Mouse (Mus musculus) kidney, adult 9 months (tissue): ENCODE measurements at regions not wholly inside any gene's neighbourhood (a gene's known extent, or its start where the extent isn't known, plus 50 kb on each side); places are given as distances from the start of the nearest gene placed in this dataset.

ENCODE experiments used
- DNase-seq: peaks from one replicate; pipeline ENCODE4 v3.0.0; 2022

DNA sequence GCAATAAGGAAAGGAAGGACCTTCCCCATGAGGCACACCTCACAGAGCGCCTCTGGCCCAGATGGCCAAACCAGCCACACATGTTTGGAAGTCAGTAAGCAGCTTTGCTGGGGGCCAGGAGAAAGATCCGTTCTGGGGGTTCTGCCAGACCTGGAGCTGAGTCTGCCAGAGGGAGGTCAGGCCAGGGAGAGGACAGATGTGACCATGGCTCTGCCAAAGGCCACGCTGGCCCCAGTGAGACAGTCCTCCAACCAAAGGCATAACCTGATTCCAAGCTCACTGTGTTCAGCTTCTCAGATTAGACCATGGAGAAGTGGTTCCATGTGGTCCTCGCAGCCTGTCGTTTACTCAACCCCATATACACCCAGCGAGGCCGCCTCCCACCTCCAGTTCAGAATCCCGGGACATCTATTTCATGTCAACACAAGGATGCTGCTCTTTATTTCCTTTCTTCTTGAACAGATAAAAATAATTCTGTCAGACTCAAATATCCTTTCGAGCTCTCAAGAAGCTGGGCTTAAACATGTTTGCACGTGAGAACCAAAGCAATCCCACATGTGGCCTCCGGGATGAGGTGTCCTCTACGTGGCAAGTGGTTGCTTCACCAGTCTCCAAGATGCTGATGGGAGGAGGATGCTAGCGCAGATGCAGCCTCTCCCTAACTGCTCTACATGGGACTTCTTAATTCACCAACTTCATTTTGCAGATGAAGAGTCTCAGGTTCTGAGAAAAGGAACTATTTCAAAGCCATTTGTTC, 130.1 kb upstream of the Usp24 start:
- no peak for DNase-seq

DNA sequence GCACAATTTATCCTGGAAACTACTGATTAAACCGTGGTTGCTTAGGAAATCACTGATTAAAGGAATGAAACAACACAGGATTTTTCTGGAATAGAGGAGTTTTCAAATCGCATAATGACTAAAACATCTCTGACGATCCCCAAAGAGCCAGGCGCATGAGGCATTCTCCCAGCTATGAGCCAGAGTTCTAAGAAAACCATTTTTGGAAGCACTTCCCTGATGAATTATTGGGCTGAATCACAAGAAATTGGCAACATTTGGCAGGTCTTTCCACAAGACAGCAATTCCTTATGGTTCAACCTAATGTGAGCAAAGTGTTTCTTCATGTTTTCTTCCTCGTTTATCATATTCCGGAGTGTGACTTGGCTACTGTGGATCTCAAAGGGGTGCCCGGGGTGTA, 129.3 kb upstream of the Usp24 start:
- no peak for DNase-seq

DNA sequence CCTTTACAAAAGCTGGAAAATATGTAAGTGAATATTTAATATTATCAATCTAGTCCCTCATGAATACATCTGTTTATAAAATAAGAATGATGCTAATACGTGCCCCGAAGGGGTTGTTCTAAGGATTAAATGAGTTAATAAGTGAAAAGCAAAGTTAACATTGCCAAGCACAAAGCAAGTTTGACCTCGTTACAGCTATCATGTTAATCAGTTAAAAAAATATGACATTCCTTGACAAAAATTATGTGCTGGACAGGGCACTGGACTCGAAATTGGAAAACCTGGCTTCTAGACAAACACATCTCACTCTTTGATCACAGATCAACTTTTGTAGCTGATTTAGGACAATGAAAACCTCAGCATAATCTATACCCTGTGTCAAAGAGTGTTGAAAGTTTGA, 125.8 kb upstream of the Usp24 start:
- peak; percentile 54 for DNase-seq

DNA sequence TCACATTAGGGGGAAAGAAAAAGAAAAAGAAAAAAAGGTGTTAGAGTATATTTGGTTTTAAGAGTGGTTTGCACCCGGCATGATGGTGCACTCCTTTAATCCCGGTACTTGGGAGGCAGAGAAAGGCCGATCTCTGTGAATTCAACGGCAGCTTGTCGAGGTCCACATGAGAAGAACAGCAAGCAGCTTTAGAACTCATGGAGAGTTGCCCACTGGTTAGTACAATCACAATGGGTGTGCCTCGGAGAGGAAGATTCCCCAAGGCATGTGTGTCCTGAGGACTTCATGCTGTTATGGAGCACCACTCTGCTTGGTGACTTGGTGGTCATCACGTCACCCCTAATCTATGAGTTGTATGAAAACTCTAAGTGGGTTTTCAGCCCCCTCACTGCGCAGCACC, 124.7 kb upstream of the Usp24 start:
- DNase-seq: no peak

DNA sequence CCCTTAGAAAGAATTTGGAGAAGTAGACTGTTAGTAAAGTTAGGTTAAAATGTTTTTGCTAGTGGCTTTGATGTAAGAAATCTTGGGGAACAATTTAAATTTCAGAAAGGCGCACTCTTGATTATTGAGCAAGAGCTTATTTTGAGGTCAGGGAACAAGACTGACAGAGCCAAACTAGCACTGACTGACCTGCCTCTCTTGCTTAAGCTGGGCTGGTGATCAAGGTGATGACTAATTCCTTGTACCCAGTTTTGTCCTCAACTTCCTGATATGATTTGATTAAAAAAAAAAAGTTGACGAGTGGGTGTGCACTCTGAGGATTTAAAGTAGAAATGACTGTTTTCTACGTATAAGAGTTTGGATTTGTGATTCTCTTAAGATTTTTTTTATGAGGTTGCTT, 124.2 kb upstream of the Usp24 start:
- DNase-seq: no peak

DNA sequence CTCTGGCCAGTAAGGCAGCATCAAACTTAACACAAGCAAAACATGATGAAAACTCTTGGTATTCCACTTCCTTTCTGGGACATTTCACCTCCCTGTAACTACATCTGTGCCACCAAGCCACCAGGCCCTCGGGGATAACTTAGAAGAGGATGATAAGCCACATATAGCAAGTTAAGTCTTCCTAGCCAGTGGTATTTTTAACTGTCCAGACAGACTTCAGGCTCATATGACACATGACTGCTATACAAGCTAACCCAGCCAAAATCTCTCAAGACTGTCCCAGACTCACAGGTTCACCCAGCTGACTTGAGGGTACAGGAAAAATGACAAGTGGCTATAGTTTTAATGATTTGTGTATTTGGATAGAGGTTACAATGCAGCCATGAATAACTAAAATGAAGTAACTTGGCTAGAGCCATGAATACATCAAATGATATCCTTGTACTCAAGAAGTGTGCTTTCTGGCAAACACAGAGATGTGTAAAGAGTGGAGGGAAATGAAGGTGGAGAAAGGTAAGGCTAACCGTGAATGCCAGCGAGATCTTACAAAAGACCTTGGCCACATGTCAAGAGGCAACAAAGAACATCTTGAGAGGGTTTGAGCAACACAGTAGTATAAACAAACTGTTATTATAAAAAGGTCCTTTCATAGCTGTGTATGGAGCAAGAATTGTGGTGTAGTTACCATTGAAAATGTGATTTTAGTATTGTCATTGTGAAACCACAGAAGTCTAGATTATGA, 122.6 kb upstream of the Usp24 start:
- no peak for DNase-seq

DNA sequence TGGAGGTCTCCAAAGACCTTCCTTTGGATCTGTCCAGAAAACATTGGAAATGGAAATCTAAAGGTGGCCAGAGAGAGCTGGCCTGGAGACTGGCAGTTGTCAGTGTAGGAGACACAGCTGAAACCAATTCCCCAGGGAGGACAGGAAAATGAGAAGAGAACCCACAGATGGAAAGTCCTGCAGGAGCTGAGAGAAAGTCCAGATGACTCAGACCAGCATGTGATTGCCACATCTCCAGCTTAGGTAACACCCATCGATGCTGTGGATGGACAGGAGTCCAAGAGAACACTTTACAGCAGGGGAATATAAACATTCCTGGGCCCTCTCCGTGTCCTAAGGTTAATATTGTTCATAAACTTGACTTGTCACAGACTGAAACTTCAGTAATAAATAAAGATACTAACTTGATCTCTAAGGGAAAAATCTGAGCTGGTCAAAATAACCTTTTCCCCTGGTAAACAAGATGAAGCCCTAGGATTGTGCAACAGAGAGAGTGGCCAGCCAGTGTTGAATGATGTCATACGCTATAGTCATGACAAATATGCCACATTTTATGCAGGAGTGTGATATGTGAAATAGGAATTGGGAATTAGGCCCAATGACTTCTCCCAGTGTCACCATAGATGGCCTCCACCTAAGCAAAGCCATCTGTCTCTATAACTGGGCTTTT, 120.4 kb upstream of the Usp24 start:
- DNase-seq: no peak

DNA sequence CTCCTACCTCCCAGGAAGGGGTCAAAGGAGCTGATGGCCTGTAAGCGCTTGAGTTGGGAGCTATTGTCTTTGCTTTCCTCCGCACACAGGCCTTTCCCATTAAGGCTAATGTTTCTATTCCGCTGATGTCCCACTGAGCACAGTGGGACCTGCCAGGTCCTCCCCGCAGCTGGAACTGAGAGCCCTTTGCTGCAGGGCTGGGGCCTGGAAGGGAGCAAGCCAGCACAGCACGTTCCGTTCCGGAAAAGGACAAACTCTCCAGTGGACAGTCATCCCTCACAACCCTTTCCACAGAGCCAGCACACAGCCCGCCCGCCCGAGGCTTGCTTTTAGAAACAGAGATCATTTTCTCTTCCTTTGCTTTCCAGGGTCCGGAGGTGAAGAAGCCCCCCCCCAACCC, 116.2 kb upstream of the Usp24 start:
- DNase-seq: peak; percentile 29

DNA sequence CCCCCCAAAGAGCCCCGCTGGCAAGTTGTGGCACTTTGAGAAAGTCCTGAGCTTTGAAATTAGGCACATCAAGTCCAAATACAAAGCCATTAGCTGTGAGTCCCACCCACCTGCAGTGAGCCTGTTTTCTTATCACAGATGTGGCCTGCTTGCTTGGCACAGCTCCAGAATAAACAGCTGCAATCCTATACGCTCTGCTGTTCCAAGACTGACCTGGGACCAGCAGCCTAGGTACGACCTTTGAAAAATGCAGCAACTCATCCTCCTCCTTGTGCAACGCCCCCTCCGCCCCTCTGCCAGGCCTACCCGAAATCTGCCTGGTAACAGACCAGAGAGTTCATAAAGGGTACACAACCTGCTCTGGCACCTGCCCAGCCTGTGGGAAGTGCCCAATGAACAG, 115.8 kb upstream of the Usp24 start:
- no peak for DNase-seq

DNA sequence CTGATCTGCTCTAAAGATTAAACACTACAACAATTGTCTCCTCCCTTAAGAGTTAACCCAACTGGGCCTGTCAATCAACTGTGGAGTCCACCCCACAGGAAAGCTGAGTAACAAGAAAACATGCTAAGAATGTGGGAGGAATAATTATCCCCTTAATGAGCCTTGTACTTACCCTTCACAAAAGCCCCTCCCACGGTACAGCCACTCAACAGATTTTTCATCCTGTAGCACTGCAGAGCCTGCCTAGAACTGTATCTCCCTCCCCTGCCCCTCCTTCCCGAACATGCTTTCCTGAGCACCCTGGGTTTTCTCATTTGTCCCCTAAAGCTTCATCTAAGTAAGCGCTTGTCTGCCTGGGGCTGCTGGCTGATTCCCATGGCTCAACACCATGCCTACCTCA, 113.5 kb upstream of the Usp24 start:
- DNase-seq: peak; percentile 18

DNA sequence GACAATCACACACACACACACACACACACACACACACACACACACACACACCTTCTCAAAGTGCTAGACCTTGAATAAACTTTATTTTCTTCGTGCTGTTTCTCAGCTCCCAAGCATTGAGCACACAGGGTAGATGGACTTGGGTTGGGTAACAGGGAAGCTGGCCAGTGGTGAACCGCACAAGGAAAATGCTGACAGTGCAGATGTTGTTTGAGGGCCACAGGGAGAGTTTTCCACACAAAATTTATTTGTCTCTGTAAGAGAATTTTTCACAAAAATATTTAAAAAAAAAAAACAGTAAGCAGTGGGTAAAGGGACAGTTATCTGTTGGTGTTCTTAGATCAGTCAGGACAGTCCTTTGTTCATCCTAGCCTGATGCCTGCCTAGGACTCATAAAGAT, 110.8 kb upstream of the Usp24 start:
- DNase-seq: no peak

DNA sequence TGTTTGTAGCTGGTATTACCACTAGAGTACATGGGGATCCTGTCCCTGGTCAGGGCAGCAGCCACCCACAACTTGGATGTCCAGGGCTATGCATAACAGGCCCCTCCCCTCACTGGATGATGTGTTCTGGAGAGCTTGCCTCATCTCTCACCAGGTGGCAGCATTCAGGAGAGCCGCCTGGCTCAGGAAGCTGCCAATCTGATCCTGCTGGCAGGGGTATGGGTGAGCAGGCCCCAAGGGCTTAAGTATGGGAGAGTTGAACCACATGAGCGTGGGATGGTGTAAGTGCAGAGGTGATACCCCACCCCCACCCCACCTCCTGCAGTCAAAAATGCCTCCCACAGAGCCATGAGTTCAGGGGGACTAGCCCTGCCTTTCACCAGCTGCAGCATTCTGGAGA, 110.0 kb upstream of the Usp24 start:
- no peak for DNase-seq

DNA sequence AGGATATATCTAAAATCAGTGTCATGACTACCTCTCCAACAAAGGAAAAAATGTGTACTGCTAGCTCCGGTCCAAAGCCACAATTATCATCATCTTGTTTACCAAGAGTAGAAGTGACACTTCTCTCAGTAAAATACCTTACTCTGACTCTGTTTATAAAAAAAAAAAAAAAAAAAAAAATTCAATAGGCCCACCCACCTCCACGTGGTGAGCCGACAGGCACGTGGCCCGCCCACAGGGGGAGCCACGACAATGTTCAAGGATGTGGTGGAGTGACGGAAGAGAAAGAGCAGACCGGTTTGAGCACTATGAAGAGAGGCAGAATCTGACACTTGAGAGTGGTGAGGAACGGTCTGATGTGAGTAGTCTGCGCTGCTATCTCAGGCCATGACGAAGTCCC, 106.5 kb upstream of the Usp24 start:
- no peak for DNase-seq

DNA sequence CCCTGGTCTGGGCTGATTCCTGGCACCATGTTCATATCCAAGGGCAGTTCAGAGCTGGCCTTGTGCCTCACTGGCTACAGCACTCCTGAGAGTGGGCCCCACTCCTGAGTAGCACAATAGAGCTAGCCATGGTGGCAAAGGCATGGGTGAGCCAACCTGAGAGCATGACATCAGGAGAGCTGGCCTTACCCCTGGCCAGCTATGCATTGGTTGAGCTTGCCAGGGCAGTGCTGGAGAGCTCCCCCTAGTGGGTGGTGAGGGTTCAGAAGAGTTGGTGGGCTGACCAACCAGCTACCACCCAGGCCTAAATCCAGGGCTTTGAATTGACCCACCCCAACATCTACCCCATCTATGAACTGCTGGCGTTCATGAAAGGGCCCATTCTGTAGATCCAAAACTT, 106.0 kb upstream of the Usp24 start:
- DNase-seq: no peak

DNA sequence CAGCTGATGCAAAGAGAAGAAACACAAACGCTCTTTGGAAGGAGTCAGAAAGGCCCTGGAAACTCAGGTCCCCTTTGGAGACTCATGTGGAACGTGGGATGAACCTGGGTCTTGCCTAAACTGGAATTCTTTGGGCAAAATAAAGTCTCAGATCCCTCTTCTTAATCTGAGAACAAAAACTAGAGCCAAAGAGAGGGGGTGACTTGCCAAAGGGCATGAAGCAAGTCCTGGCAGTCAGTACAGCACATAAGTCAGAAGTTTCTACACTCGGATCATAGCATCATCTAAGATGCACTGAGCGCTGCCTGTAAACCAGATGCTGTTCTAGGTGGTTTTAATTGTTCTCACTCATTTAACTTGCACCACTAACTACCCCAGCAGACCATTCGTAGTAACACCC, 101.8 kb upstream of the Usp24 start:
- DNase-seq: no peak

DNA sequence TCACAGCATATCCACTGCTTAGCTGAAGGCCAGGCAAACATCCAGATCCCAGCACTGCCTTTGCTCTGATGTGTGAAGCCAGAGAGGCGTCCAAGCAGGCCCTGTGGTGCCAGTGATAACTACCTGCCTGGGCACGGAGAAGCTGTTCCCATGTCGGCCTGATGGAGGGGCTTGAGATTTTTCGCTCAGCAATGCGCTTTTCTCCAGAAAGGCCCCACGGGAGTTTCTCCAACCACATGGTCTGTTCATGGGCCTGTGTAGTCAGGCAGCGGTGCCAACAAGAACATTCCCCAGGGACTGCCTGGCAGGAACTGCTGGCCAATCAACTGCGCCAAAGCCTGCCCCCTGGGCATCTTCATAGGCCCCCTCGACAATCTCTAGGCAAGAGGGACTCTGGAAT, 95.4 kb upstream of the Usp24 start:
- DNase-seq: no peak

DNA sequence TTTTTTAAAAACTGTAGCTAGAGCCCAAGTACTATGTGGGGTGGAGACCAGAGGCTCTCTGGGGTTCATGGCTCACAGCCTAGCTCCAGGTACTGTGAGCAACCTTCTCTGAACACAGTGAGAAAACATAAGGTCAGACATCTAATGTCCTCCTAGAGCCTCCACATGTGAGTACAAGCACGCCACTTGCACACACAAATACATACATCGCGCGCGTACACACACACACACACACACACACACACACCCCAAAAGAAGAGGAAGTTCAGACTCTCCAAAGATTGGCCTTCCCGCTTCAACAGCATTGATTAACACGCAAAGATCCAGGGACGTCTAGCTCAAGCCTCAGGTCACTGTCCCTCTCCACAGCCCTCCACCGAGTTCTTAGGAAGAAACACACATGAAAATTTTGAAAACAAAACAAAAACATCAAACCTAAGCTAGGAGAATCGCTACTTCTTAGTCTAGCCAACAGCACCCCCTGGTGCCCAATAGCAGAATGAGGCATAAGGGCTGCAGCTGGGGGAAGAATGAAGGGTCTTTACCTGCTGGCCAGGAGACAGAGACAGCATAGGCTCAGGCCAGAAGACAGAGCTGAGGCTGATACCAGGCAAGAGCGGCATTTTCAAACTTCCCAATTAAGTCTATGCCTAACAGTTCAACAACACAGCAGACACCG, 90.7 kb upstream of the Usp24 start:
- DNase-seq: peak; percentile 58

DNA sequence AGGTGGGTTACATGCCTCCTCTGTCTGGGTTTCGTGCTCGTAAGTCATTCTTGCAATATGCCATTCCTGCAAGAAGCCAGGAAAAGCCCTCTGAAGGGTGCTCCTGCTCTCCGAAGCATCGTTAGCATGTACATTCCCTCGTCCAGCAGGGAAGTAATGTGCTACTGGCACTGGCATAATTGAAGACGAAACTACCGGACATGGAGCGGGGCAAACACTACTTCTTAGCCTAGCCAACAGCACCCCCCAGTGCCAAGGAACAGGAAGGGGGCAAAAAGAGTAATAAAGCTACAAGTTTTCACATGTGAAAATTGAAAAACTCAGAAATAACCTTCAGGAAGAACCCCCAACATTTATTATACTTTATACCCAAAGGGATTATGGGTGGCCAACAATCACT, 88.6 kb upstream of the Usp24 start:
- DNase-seq: peak; percentile 49

DNA sequence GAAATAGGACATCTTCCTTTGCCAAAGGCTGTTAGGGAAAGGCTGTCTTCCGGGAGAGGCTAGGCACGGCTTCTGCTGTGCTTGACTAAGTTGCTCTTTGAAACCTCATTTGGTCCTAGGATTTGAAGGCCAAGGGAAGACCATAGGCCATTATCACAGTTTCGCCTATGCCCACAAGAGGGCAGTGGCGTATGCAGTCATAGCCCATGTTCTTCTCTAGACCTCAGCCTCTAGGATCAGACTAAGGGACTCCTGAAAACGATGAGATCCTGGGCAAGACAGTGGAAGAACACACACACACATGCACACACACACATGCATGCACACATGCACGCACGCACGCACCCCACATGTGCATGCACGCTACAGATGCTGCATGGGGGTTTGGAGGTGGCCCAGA, 87.5 kb upstream of the Usp24 start:
- peak; percentile 96 for DNase-seq

DNA sequence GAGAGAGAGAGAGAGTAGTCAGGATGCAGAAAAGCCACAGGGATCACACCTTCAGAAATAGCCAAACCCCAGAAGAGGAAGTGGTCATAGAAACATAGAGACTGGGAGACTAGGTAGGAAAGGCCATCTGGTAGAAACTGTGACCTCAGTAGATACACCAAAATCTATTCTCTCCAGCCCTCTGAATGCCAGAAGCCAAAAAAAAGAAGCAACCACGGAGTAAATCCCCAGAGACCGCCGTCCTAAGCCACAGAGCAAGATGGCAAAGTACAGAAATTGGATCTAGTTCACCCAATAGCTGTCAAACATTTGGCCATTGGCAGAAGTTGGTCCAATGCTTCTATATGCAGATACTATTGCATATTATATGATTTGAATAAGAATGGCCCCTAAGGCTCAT, 86.5 kb upstream of the Usp24 start:
- DNase-seq: no peak

DNA sequence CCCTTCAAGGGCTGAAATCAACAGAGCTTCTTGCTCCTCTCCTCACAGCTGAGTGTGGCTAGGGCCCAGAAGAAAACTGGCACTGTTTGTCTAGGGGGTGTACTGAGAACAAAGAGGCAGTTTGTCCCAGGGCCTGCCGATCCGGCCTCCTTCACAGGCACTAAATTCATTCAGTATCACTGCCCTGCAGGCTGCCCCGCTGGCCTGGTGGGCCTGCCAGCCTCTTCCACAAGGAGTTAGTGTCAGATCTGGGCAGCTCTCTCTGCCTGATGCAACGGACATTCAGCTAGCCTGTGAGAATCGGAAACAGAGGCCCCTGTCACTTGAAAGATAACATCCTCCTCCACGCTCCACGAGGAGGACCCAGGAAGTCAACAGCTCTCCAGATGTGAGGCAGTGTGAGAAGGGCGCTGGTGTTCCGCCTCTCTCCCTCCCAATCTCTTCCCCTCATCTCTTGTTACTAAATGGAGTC, 83.5 kb upstream of the Usp24 start:
- DNase-seq: no peak

DNA sequence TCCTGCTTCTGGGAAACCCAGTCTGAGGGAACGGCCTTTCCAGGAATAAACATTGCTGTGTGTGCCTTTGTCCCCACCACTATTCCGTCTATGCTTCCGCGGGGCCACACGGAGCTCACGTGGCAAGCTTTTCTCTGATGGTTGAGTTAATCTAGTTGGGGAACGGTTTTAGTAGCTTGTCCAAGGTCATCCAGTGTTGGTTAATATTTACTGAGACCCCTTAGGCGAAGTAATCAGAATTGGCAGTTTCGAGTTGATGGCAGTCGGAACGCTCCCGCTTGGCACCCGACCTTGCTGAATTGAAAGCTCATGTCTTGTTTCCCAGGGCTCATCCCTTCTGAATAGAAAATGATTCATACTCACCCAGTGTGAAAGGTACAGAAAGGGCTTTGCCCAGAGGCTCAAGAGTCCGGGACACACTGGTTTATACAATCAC, 71.6 kb upstream of the Usp24 start:
- peak; percentile 94 for DNase-seq

DNA sequence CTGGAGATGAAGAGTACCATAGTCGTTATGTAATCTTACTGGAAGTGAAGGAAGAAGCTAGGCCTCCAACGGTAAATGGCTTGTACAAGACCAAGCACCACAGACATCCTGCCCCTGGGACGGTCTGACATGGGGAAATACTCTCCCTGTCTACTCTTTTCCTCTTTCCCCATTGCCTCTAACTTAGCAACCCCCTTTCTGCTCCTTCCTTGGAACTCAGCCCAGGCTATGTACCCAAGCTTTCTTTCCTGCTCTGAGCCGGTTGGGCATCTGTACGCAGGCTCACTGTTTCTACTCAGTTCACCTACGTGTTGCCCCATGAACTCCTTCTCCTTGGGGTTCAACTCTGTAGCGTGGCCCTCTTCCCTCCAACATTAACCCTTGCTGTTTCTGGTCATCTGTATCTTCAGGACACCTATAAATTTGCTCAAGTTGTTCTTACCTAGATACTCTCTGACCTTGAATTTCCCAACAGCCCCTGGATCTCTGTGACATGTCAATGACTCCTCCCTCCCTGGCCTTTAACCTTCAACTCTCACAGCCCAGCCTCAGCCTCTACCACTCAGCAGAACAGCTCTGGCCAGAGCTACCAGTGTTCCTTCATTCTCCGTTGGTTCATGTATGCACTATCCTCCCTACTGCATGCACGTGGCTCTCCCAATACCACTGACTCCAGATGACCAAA, 71.0 kb upstream of the Usp24 start:
- DNase-seq: no peak
